Mouse (Mus musculus): ENCODE results near the gene Sspn. TPM values are rescaled to one million over a fixed set of nuclear protein-coding genes. Genes with fewer than 3 reads are reported as not detected.
A peak's percentile ranks its signal among the peaks of the same experiment; 100 is the strongest.

Sspn gene
- total and polyA plus RNA-seq, 3 experiments: 0.04 to 0.14 (median 0.13) TPM

DNA sequence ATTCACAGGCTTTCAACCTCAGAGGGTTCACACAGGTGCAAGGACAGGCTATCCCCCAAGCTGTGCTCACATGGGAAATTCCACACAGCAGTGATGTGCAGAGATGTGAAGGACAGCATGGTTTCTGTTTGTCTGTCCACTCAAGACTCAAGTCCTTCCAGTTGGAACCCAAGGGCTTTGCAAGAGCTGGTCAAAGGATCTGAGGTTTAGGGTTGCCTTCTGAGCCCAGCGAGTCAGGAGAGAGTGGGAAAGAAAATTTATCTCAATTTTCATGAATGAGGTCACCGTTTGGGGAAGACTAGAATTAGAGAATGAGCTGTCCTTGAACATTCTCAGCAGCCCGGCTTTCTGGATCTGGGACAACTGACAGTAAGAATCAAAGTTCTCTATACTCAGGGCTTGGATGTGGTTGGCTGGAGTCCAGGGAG, 72.7 kb downstream of the Sspn start (continued):
- TF ChIP-seq ELF1 (IDR thresholded peaks at IDR 0.05; ENCODE audit: low read depth, low read length): no peak
- TF ChIP-seq SIN3A (IDR thresholded peaks at IDR 0.05; ENCODE audit: low read length): no peak; the same call in 1 of the 2 replicates
- TF ChIP-seq MAFK (IDR thresholded peaks at IDR 0.05; ENCODE audit: insufficient replicate concordance, low read length): no peak
- 0 out of 2 replicates have a peak, but pooled peaks have one; percentile 38 for TF ChIP-seq MYC (IDR thresholded peaks at IDR 0.05; ENCODE audit: low read depth, low read length)
- no peak for TF ChIP-seq KAT2A (IDR thresholded peaks at IDR 0.05; ENCODE audit: insufficient replicate concordance, low read length)
- TF ChIP-seq USF1 (IDR thresholded peaks at IDR 0.05; ENCODE audit: low read depth, low read length): no peak
- TF ChIP-seq UBTF (IDR thresholded peaks at IDR 0.05; ENCODE audit: low read depth, low read length): no peak
- no peak for TF ChIP-seq NELFE (IDR thresholded peaks at IDR 0.05; ENCODE audit: low read depth, low read length)
- peak; percentile 68 for TF ChIP-seq EP300 (IDR thresholded peaks at IDR 0.05; ENCODE audit: low read length)
- no peak for TF ChIP-seq SMC3 (IDR thresholded peaks at IDR 0.05; ENCODE audit: low read depth, low read length)
- no peak for TF ChIP-seq MXI1 (IDR thresholded peaks at IDR 0.05; ENCODE audit: low read depth, low read length)
- TF ChIP-seq MAX (IDR thresholded peaks at IDR 0.05; ENCODE audit: low read length): peak; percentile 36; the same call in 1 of the 2 replicates
- no peak for TF ChIP-seq MEF2A (IDR thresholded peaks at IDR 0.05; ENCODE audit: borderline replicate concordance, low read depth, low read length)
- TF ChIP-seq ZNF384 (IDR thresholded peaks at IDR 0.05; ENCODE audit: low read depth, low read length): no peak
- no peak for TF ChIP-seq CTCF (conservative IDR thresholded peaks at IDR 0.05 in 1 of 2, IDR thresholded peaks at IDR 0.05 in 1 of 2; ENCODE audit: low read depth in 2 of 2, low read length in 2 of 2)
- no peak for TF ChIP-seq CHD1 (IDR thresholded peaks at IDR 0.05; ENCODE audit: low read depth, low read length)
- peak; percentile 33; the same call in 1 of the 2 replicates for TF ChIP-seq ETS1 (conservative IDR thresholded peaks at IDR 0.05; ENCODE audit: low read depth, low read length)

DNA sequence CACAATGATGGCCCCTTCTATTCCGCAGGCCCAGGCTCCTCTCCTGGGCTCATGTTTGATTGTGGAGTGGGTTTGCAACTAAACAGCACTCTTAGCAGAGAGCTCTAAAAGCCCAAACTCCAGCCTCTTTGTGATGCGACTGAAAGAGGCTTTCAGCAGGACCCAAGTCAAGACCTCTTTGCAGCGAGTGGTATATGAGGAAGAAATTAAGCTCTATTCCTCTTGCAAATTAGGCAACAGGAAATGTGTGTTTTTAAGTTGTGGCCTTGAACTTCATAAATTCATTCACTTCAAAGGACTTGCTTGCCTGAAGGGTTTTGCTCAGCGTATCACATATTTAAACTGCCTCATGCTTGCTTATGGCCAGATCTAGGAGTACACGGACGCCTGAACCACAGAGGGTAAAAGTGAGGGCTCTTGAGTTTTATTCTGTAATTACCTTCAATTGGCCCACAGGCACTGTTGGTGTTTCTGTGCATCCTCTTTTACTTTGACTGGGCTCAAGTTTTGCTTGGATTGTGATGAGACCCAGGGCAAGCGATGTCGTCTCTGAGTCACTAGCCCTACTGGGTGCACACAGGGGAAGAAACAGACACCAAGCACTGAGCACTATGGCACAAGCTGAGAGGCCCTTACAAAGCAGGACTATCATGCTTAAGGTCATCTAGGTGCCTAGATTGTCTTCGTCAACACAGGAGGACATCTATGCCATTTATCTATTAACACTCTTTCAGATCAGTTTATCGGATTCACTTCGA, 73.9 kb downstream of the Sspn start:
- H3K9me3 ChIP-seq (replicated peaks; ENCODE audit: low read length): no peaks in the 10 kb centered on the region
- in situ Hi-C loops (cut with MboI; ENCODE audit: low pct_ligation_motif_present, low pct_unique_long_range_greater_than_20kb, low sequenced_read_pairs): no loop called here
- dilution Hi-C loops (cut with MboI; ENCODE audit: extremely low pct_ligation_motif_present, extremely low pct_unique_long_range_greater_than_20kb, low sequenced_read_pairs): no loop called here

More for the DNA sequence above, 73.9 kb downstream of the Sspn start:
- no peaks in the 10 kb centered on the region for H3K27me3 ChIP-seq (replicated peaks)
- peaks cover 57 to 87% of the 10 kb centered on the region in 2 experiments for H3K4me1 ChIP-seq (ENCODE audit: control insufficient read depth in 1 of 2, insufficient read depth in 2 of 2)
- no peak overlapping the region for H3K4me2 ChIP-seq (ENCODE audit: insufficient read depth, low read depth, poor library complexity, severe bottlenecking)
- no peak for TF ChIP-seq ETS1 (conservative IDR thresholded peaks at IDR 0.05; ENCODE audit: low read depth, low read length)
- peak; percentile 88 for TF ChIP-seq ZKSCAN1 (IDR thresholded peaks at IDR 0.05; ENCODE audit: borderline replicate concordance, low read depth, low read length)
- TF ChIP-seq RCOR1 (conservative IDR thresholded peaks at IDR 0.05; ENCODE audit: low read depth, low read length): no peak
- TF ChIP-seq UBTF (IDR thresholded peaks at IDR 0.05; ENCODE audit: low read depth, low read length): no peak
- no peak overlapping the region for H3K9ac ChIP-seq (ENCODE audit: insufficient read depth, low read depth)
- peak overlapping the region in 2 of 3 experiments; percentile 10 for H3K4me3 ChIP-seq (replicated peaks in 1 of 3; ENCODE audit: low read depth in 2 of 3, low read length in 2 of 3, poor library complexity in 1 of 3)
- H3K36me3 ChIP-seq (replicated peaks in 1 of 2; ENCODE audit: control insufficient read depth in 1 of 2, insufficient read depth in 1 of 2, low read length in 1 of 2): peaks cover 0 to 23% of the 10 kb centered on the region in 2 experiments
- no peak for DNase-seq (ENCODE audit: extremely low read depth)
- no peaks in the 10 kb centered on the region for H3K79me2 ChIP-seq (replicated peaks; ENCODE audit: control insufficient read depth, extremely low read depth, insufficient read depth, poor library complexity, severe bottlenecking)
- peak overlapping the region; percentile 10 for H3K27ac ChIP-seq (ENCODE audit: insufficient read depth, low read depth)

Data from CH12.LX (cell line).